Comparison of ENCODE assay signal across 9 mouse cellular contexts in the genomic region with DNA sequence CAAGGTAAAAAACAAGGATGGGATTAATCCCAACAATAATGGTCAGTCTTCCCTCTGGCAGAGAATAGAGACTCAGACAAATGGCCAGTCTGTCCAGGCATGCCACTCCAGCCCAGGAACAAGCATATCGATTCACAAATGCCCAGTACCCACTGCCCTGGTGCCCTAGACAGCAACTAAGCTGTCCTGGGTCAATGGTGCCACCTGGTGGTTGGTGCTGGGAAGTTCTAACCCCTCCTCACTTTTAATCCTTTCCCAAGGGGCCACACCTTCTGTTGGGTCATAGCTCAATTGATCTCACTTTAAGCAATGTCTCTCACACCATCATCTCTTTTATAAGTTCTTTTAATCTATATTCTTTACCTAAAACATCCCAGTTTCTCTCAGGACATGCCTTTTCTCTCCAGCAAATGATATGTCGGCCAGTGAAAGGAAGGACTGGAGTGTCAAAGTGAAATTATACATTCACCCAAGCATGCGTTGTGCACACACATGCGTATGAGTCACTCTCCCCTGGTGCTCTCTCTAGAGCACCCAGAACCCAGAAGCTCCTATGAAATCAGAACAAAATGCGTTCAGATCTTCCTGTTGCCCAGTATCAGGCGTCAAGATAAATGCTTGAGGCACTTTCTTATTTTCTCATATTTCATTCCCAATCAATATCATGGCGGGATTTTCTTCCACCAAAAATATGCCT. TPM values are rescaled to one million over a fixed set of nuclear protein-coding genes. Genes with fewer than 3 reads are reported as not detected.
DNase-seq lines count a peak whose midpoint lies in the region; ATAC-seq and TF ChIP-seq lines count a peak whose summit lies in the region.
"Had no signal": no experiment of that assay in that cellular context is flagged by ENCODE, and none has a peak within 500 bp of the region (broad histone marks: within the 10 kb centered on the region; RNA-seq: fewer than 3 reads in every experiment).

No protein-coding gene starts in this region.

- H3K9ac ChIP-seq in kidney, embryonic 15.5 days, result no peak overlapping the region

- no peaks in the 10 kb centered on the region for H3K36me3 ChIP-seq in kidney, embryonic 15.5 days
- no peaks in the 10 kb centered on the region for H3K36me3 ChIP-seq in small intestine, adult 2 months (ENCODE audit: control insufficient read depth, insufficient read depth, low read length)

- no peak overlapping the region for H3K4me2 ChIP-seq in kidney, embryonic 15.5 days

- WGBS in kidney, embryonic 15.5 days, result 84% methylated on average over 7 of the region's 7 CpGs
- WGBS in small intestine, adult 2 months, result 75% methylated on average over 7 of the region's 7 CpGs

- TF ChIP-seq CTCF in brain, embryonic 14.5 days (IDR thresholded peaks at IDR 0.05; ENCODE audit: borderline replicate concordance, extremely low read depth, insufficient read depth, insufficient read length), result peak; percentile 49; the same call in 1 of the 2 replicates
- TF ChIP-seq CTCF in small intestine, adult 2 months (IDR thresholded peaks at IDR 0.05; ENCODE audit: extremely low read depth, insufficient read length, insufficient replicate concordance, low read depth, low read length), result peak; percentile 39; the same call in 1 of the 2 replicates

- no peak for TF ChIP-seq POLR2A in brain, embryonic 14.5 days (IDR thresholded peaks at IDR 0.05; ENCODE audit: borderline replicate concordance, extremely low read depth, insufficient read depth, insufficient read length, poor library complexity, severe bottlenecking)
- no peak for TF ChIP-seq POLR2A in small intestine, adult 2 months (IDR thresholded peaks at IDR 0.05; ENCODE audit: low read depth, low read length)

- no peaks in the 10 kb centered on the region for H3K9me3 ChIP-seq in kidney, embryonic 15.5 days (replicated peaks)

- peaks cover 42% of the 10 kb centered on the region for H3K27me3 ChIP-seq in kidney, embryonic 15.5 days
- peaks cover 7% of the 10 kb centered on the region; the same call in 1 of the 2 replicates for H3K27me3 ChIP-seq in small intestine, adult 2 months (ENCODE audit: control insufficient read depth, insufficient read depth, low read length)

- no peak for ATAC-seq in kidney, embryonic 15.5 days (replicated peaks; ENCODE audit: low FRiP score)

- no peak overlapping the region for H3K4me3 ChIP-seq in kidney, embryonic 15.5 days (replicated peaks)
- H3K4me3 ChIP-seq in small intestine, adult 2 months (ENCODE audit: low read depth, low read length), result no peak overlapping the region

- H3K4me1 ChIP-seq in kidney, embryonic 15.5 days, result peaks cover 1% of the 10 kb centered on the region; the same call in 1 of the 2 replicates
- no peaks in the 10 kb centered on the region for H3K4me1 ChIP-seq in small intestine, adult 2 months (ENCODE audit: control insufficient read depth, insufficient read depth, insufficient read length, low read length)

- peak; percentile 37 for DNase-seq in adrenal gland, postnatal 10 days
- DNase-seq in adrenal gland, adult 2 months, result no peak
- DNase-seq in kidney, postnatal 4 days, result peak; percentile 40 to 53
- DNase-seq in brain, embryonic 14.5 days (ENCODE audit: low read depth), result no peak
- DNase-seq in left cerebral cortex, postnatal 10 days (ENCODE audit: extremely low spot score in 1 of 2, low spot score in 2 of 2), result no peak
- no peak for DNase-seq in heart, adult 9 months (ENCODE audit: low spot score in 2 of 2)

- H3K27ac ChIP-seq in kidney, embryonic 15.5 days, result no peak overlapping the region
- H3K27ac ChIP-seq in small intestine, adult 2 months (ENCODE audit: insufficient read depth, low read depth, low read length), result no peak overlapping the region

- intact Hi-C loops in left cerebral cortex, postnatal 10 days (cut with DNase I), result loop anchor here (10.0 kb wide), 1 partner anchor 345 kb away; no protein-coding TSS in a partner anchor

RNA-seq across cellular contexts. Expression of a gene that starts 40.7 kb away (rescaled TPM):
- 1 to 10 TPM; 2.9 to 5.5 TPM for total RNA-seq in adrenal gland, postnatal 10 days (2021)
- under 1 TPM; 0.69 to 0.86 TPM for total RNA-seq in adrenal gland, adult 2 months (2021)
- 0.56 and 1.0 TPM in 2 replicates for polyA plus RNA-seq in adrenal gland, adult 2 months (2012; rRNA removed)
- polyA plus RNA-seq in kidney, embryonic 15.5 days (2015; fragmentation: Nextera tagmentation; extraction: Ambion mirVana), result 0.01 TPM in 1 of 2 replicates, not detected in the other
- 5.0 and 15.0 TPM in 2 replicates for polyA plus RNA-seq in brain, embryonic 14.5 days (2012; rRNA removed)
- 1.2 and 6.3 TPM in 2 replicates for polyA plus RNA-seq in small intestine, adult 2 months (2012; rRNA removed)
- total RNA-seq in left cerebral cortex, postnatal 10 days (2021), result under 1 TPM; 0.17 to 0.18 TPM
- polyA plus RNA-seq: C2C12 had no signal

Comparison
In these comparisons a context has a peak if more than half of its experiments do, and no peak if none do; other contexts are left out.
1. DNase-seq: peak in adrenal gland, postnatal 10 days (single experiment) and kidney, postnatal 4 days (2 of 2); none in adrenal gland, adult 2 months (single experiment), brain, embryonic 14.5 days (single experiment), left cerebral cortex, postnatal 10 days (0 of 2) and heart, adult 9 months (0 of 2).